Mouse (Mus musculus): ENCODE measurements around the gene Mrpl44. TPM values are rescaled to one million over a fixed set of nuclear protein-coding genes. Genes with fewer than 3 reads are reported as not detected.

Mrpl44 gene
- 10 to 100 TPM; 73.6 to 75.9 TPM for total RNA-seq (2021)
- long read RNA-seq, experiment 1, transcript Mrpl44-201 (4 exons, 1,424 nt), result major isoform, 54 of 88 reads
- long read RNA-seq, experiment 1, partial matches to known transcripts, result 33 of 88 reads
- long read RNA-seq, experiment 1, other reads (novel, unspliced or antisense), result 1 of 88 reads
- long read RNA-seq, experiment 2, transcript Mrpl44-201 (4 exons, 1,424 nt), result major isoform, 36 of 61 reads
- long read RNA-seq, experiment 2, partial matches to known transcripts, result 24 of 61 reads
- long read RNA-seq, experiment 2, other reads (novel, unspliced or antisense), result 1 of 61 reads

DNA sequence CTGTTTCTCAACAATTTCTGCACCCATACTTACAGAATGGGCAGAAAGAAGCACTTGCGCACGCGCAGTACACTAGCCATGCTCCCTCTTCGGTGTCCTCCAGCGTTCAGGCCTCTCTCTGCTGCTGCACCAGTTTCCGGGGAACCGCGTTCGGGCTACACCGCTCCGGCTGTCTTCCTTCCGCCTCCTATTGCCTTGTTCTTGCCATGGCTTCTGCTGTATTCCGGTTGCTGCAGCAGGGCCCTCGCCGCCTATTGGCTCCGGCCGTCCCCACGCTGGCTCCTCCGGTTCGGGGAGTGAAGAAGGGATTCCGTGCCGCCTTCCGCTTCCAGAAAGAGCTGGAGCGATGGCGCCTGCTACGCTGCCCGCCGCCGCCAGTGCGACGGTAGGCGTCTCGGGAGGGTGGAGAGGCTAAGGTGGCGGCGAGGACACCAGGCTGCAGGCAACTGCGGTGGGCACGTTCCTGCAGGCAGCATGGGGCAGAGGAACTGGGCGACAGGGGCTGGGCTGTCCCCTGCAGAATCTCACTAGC is at the start of gene Mrpl44, which contains the start of gene Wdfy1:
TSS of gene Mrpl44 (plus strand) at position 92 of the 532 bp plus-strand sequence.
TSS of gene Wdfy1 (minus strand) at position 217 of the 532 bp plus-strand sequence.
- DNase-seq, result peak; percentile 97 to 100

- DNase-seq, result no peak
Observed at GRCm38 (mm10) chr1:79734794-79735193, 41.0 kb upstream of the Mrpl44 start.

- DNase-seq, result no peak
Observed at GRCm38 (mm10) chr1:79736408-79736807, 39.4 kb upstream of the Mrpl44 start.

- DNase-seq, result no peak
Observed at GRCm38 (mm10) chr1:79739726-79740125, 36.1 kb upstream of the Mrpl44 start.

- no peak for DNase-seq
Observed at GRCm38 (mm10) chr1:79741002-79741401, 34.8 kb upstream of the Mrpl44 start.

GRCm38 (mm10) chr1:79742949-79743348 is 32.9 kb upstream of the Mrpl44 start:
- DNase-seq, result no peak

- DNase-seq, result no peak
Observed at GRCm38 (mm10) chr1:79743385-79743784, 32.4 kb upstream of the Mrpl44 start.

GRCm38 (mm10) chr1:79746056-79746455 is 29.8 kb upstream of the Mrpl44 start:
- peak; percentile 83 to 90 for DNase-seq

DNA sequence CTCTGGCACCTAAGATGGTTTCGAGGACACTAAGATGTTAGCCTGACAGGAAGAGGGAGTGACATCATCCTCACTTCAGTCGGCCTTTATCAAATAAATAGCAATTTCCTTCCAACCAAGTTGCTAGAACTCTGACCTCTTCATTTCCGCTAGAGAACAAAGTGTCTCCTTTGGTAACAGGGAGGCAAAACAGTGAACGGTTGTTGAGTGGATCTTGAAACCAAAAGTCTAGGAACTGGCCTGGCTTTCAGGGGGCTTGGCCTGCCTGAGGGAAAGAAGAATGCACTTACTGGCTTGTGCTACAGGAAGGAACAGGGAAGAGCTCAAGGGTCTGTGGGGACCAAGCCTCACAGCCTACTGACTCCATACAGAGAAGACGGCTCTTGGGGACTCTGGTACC is 24.6 kb upstream of the Mrpl44 start:
- peak; percentile 43 to 67 for DNase-seq

DNA sequence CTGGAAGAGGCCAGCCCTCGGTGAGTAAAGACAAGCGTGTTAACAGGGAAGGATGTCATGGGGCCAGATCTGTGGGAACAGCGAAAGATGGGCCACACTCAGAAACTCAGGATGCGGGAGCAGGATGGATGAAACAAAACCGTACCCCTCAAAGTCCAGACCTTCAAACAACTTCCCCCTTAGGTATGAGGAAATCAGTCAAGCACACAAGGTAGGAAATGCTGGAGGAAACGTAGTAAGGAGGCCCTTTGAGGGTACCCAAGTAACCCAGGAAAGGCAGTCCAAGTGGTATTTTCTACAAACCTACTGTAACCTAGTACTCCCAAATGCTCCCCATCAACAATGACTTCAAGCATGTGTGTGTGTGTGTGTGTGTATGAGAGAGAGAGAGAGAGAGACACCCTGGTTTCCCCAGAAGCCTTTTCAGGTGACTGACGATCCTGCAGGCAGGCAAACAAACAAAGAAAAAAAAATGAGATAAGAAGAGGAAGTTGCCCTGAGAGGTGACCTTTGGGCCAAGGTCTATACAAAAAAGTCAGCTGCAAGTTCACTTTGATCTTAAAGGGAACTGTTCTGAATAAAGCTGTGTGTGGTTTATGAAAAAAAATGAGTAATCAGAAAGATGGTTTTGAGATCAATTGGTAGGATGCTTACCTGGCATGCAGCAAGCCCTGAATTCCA is 23.7 kb upstream of the Mrpl44 start:
- no peak for DNase-seq

GRCm38 (mm10) chr1:79752714-79753340 is 23.0 kb upstream of the Mrpl44 start:
- no peak for DNase-seq

DNA sequence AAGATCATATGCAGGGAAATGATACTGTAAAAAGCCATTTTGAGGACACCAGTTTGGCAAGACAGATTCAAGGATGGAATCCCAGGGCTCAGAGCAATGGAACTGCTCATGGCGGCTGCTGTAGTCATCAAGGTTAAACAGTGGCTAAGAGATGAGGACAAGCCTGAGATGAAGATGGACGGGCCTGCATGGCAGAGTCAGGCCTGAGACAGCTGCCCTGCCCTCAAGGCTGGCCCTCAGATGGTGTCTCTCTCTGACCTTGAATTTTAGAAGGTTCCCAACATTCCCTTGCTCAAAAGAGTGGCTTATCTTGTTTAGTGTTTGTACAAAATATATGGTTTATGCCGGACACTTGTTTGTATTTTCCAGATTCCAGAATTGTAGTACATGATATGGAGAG is 22.4 kb upstream of the Mrpl44 start:
- DNase-seq, result no peak

- DNase-seq, result no peak
Observed at GRCm38 (mm10) chr1:79754936-79755335, 20.9 kb upstream of the Mrpl44 start.

DNA sequence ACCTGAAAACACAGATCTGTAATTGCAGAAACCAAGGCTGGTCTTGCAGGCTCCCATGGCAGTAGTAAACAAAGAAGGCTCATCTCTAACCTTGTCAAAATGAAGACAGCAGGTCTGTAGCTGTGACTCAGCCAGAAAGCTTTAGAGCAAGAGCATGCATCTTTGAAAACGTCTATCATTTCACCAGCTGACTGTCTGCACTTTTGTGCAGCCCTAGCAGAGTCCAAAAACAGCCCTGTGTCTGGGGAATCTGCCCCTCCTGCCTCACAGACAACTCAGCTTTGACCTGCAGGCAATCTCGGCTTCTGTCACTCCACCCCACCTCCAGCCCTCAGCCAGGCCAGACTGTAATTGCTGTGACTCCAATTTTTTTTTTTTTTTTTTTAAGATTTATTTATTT is 20.4 kb upstream of the Mrpl44 start:
- no peak for DNase-seq

GRCm38 (mm10) chr1:79756417-79756816 is 19.4 kb upstream of the Mrpl44 start:
- DNase-seq, result no peak

GRCm38 (mm10) chr1:79757161-79757560 is 18.7 kb upstream of the Mrpl44 start:
- no peak for DNase-seq

DNA sequence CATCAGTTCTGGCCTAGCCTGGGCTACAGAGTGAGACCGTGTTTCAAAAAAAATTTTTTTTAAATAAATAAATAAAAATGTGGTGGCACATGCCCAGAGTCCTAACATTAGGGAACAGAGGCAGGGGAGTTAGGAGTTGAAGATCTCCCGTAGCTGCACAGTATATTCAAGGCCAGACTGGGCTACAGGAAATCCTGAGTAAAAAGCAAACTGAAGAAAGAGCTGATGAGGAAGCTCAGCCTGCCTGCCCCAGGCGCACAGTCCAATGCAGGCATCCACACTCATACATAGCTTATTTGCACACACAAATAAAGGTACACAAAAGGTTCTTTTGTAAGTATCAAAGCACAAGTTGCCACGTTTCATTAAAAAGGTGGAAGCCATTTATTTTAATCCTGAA is 18.2 kb upstream of the Mrpl44 start:
- no peak for DNase-seq

DNA sequence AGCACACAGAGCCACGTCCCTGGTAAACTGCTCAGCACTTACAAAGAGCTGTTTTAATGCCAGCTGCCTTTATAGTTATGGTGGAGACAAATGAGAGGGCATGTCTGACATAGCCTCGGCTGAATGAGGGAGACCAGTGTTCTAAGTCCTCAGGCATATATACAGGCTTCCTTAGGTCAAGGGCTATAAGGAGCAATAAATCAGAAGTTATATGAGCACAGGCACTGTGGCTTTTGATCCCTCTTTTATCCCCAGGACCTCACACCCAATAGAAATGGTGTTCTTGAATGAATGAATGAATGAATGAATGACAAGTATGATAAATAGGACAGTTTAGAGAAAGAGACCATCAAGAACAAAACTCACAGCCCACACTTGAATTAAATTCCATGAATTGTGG is 16.8 kb upstream of the Mrpl44 start:
- no peak for DNase-seq

DNA sequence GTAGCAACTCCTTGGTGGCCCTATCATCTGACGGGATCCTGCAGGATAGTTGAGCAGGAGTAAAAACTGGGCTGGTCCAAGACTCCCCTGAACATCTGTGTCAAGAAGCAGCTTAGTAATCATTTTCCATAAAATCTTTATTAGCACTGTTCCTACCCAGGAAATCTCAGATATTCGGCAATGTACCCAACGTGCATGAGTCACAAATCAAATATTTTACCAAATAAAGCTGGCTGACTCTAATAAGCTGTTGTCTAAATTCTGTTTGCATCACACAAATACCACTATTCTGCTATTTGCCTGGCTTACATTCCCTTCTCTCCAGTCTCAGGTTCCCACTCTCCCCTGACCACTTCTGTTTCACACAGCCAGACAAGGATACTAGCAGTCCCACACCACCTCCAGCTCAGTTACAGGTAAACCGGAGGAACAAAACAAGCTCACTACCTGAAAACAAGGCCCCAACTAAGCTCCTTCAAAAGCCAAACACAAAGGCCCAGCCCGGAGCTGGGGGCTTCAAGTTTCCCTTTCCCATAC is 16.3 kb upstream of the Mrpl44 start:
- DNase-seq, result no peak

- peak in 1 of 2 experiments; percentile 38 for DNase-seq
Observed at GRCm38 (mm10) chr1:79760656-79761055, 15.2 kb upstream of the Mrpl44 start.

GRCm38 (mm10) chr1:79761106-79761916 is 14.5 kb upstream of the Mrpl44 start:
- peak; percentile 85 to 88 for DNase-seq

DNA sequence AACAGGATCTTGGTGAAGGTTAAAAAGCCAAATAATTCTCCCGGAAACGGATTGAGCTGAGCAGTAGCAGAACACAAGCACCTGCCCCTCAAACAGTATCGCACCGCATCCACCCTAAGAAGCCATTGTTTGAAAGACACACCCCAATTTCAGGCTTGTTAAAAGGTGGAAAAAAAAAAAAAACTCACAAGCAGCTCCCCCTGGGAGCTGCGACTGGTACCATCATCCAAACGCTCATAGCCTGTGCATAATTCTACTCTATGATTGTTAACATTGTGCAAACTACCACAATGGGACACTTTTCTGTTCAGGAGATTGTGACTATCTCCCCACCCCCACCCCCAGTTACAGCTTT is 13.9 kb upstream of the Mrpl44 start:
- no peak for DNase-seq

Data from heart, adult 18-20 months (tissue).